Mouse (Mus musculus) heart, adult 10 weeks (tissue): Measurements from ENCODE around the gene Aph1b. TPM values are rescaled to one million over a fixed set of nuclear protein-coding genes. Genes with fewer than 3 reads are reported as not detected.

Experiments
- polyA plus RNA-seq: library from polyadenylated mRNA; stranded (reverse); fragments of 350-450 nt; fragmentation: Illumina TruSeq; extraction: RNeasy Lipid Tissue Mini Kit (QIAGEN cat#74804); gene quantifications from one replicate; pipeline ENCODE4 v1.2.3, GENCODE M21; 2014; ENCODE audit warnings: low read depth, low replicate concordance

Aph1b gene
- 6.4 TPM for polyA plus RNA-seq

GRCm38 (mm10) chr9:66795464-66796324, at the start of gene Aph1b:
Gene Aph1b (minus strand): TSS chr9:66795490.

GRCm38 (mm10) chr9:66834318-66835096, 39.2 kb upstream of the Aph1b start, which contains the start of gene Aph1c:
Gene Aph1c (minus strand): TSS chr9:66834726.

GRCm38 (mm10) chr9:66796739-66797138, 1.4 kb upstream of the Aph1b start, which contains the start of gene Gm10647:
Gene Gm10647 (plus strand): TSS chr9:66797039.

Other genes with a start within 250 kb of the Aph1b start
- 16.9 TPM for gene Usp3, start 202.3 kb downstream of the Aph1b start, polyA plus RNA-seq
- gene Car12, start 81.8 kb downstream of the Aph1b start, polyA plus RNA-seq: not detected
- not detected for gene Gm10647, start 1.5 kb upstream of the Aph1b start, polyA plus RNA-seq
- 2.3 TPM for gene Aph1c, start 39.2 kb upstream of the Aph1b start, polyA plus RNA-seq
- gene Rab8b, start 124.2 kb upstream of the Aph1b start, polyA plus RNA-seq: 8.2 TPM
- gene Rps27l, start 150.6 kb upstream of the Aph1b start, polyA plus RNA-seq: 180 TPM
- gene Lactb, start 180.0 kb upstream of the Aph1b start, polyA plus RNA-seq: 19.7 TPM